In the genomic region with DNA sequence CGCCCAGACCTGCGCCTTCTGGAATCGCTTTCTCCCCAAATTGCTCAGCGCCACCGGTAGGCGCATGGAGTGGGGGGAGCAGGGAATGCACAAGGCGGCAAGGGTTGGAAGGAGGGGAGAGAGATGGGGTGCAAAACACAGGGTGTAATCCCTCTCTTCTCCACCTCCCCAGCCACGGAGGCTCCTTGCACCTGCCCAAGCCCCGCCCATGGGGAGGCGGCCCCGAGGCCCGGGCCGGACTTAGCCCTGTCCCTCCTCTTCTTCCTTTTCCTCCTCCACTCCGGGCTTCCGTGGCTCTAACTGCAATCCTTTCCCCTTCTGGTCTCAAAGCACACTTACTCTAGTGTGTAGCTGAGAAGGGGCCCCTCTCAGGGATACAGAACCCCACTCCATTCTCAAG, we compare ENCODE assay signal across 8 mouse cellular contexts. TPM values are rescaled to one million over a fixed set of nuclear protein-coding genes. Genes with fewer than 3 reads are reported as not detected.
A peak's percentile ranks its signal among the peaks of the same experiment; 100 is the strongest.
DNase-seq lines count a peak whose midpoint lies in the region; ATAC-seq and TF ChIP-seq lines count a peak whose summit lies in the region.

No protein-coding gene starts in this region.

- under 1% methylated on average over 15 of the region's 15 CpGs for WGBS in cerebellum, adult 2 months
- WGBS in hindbrain, embryonic 11.5 days = 2% methylated on average over 11 of the region's 15 CpGs

- H3K36me3 ChIP-seq in hindbrain, embryonic 11.5 days (ENCODE audit: control insufficient read depth, insufficient read depth, low read length) = no peaks in the 10 kb centered on the region

- H3K27me3 ChIP-seq in cerebellum, adult 2 months (ENCODE audit: control insufficient read depth, insufficient read depth, low read length) = no peaks in the 10 kb centered on the region
- peaks cover 22% of the 10 kb centered on the region for H3K27me3 ChIP-seq in hindbrain, embryonic 11.5 days (ENCODE audit: control insufficient read depth, insufficient read depth, low read length)

- TF ChIP-seq POLR2A in cerebellum, adult 2 months (IDR thresholded peaks at IDR 0.05; ENCODE audit: borderline replicate concordance, insufficient read depth, low read length) = peak; percentile 73; the same call in 1 of the 2 replicates

- peak; percentile 83 for DNase-seq in Muller cell, postnatal 12 days (ENCODE audit: inconsistent ontology term)
- DNase-seq in cerebellum, adult 2 months = peak; percentile 86 to 88
- peak; percentile 57 for DNase-seq in forelimb bud, embryonic 11.5 days (ENCODE audit: low read depth, low spot score)
- peak; percentile 67 for DNase-seq in hindbrain, embryonic 11.5 days (ENCODE audit: low spot score)
- DNase-seq in left cerebral cortex, adult 11 months (ENCODE audit: low spot score) = peak; percentile 48
- peak; percentile 89 for DNase-seq in lung, postnatal 36 days
- DNase-seq in right cerebral cortex, adult 2 months (ENCODE audit: low spot score in 2 of 2) = peak; percentile 67 to 75
- DNase-seq in urinary bladder, postnatal 14 days (ENCODE audit: low spot score) = peak; percentile 87

- H3K9ac ChIP-seq in hindbrain, embryonic 11.5 days (ENCODE audit: low read depth, low read length) = peak overlapping the region; percentile 57

- peak overlapping the region; percentile 98 for H3K27ac ChIP-seq in cerebellum, adult 2 months (ENCODE audit: insufficient read depth, low read length)
- H3K27ac ChIP-seq in hindbrain, embryonic 11.5 days (ENCODE audit: low read depth, low read length) = no peak overlapping the region

- peak overlapping the region; percentile 81 for H3K4me2 ChIP-seq in hindbrain, embryonic 11.5 days (replicated peaks; ENCODE audit: low read depth, low read length)

- ATAC-seq in hindbrain, embryonic 11.5 days (ENCODE audit: low FRiP score) = no peak

- TF ChIP-seq CTCF in cerebellum, adult 2 months (IDR thresholded peaks at IDR 0.05; ENCODE audit: borderline replicate concordance, insufficient read depth, low read depth, low read length) = no peak

- H3K9me3 ChIP-seq in hindbrain, embryonic 11.5 days (ENCODE audit: control insufficient read depth, low read length) = no peaks in the 10 kb centered on the region

- H3K4me3 ChIP-seq in cerebellum, adult 2 months (replicated peaks; ENCODE audit: insufficient read depth, low read depth, low read length) = peak overlapping the region; percentile 96
- peak overlapping the region; percentile 43 for H3K4me3 ChIP-seq in hindbrain, embryonic 11.5 days (ENCODE audit: low read depth, low read length)

- peaks cover 6% of the 10 kb centered on the region; the same call in 1 of the 2 replicates for H3K4me1 ChIP-seq in cerebellum, adult 2 months (ENCODE audit: control insufficient read depth, insufficient read depth, low read length)
- H3K4me1 ChIP-seq in hindbrain, embryonic 11.5 days (replicated peaks; ENCODE audit: control insufficient read depth, insufficient read depth, low read length) = peaks cover 6% of the 10 kb centered on the region; the same call in 1 of the 2 replicates

RNA-seq across cellular contexts. Expression of a gene that starts 1.1 kb away (rescaled TPM):
- 27.9 and 28.2 TPM in 2 replicates for polyA plus RNA-seq in cerebellum, adult 2 months (2012; rRNA removed)
- polyA plus RNA-seq in hindbrain, embryonic 11.5 days (2014; fragmentation: Nextera tagmentation; extraction: Ambion mirVana) = 8.6 and 9.0 TPM in 2 replicates

RNA-seq across cellular contexts. Expression of a gene that starts 6.0 kb away (rescaled TPM):
- polyA plus RNA-seq in cerebellum, adult 2 months (2012; rRNA removed) = 155 and 165 TPM in 2 replicates
- 6.2 and 8.1 TPM in 2 replicates for polyA plus RNA-seq in hindbrain, embryonic 11.5 days (2014; fragmentation: Nextera tagmentation; extraction: Ambion mirVana)

RNA-seq across cellular contexts. Expression of a gene that starts 14.2 kb away (rescaled TPM):
- 208 and 224 TPM in 2 replicates for polyA plus RNA-seq in cerebellum, adult 2 months (2012; rRNA removed)
- polyA plus RNA-seq in hindbrain, embryonic 11.5 days (2014; fragmentation: Nextera tagmentation; extraction: Ambion mirVana) = 138 and 140 TPM in 2 replicates

RNA-seq across cellular contexts. Expression of a gene that starts 20.9 kb away (rescaled TPM):
- polyA plus RNA-seq in cerebellum, adult 2 months (2012; rRNA removed) = 10.3 and 11.0 TPM in 2 replicates
- 27.4 and 28.6 TPM in 2 replicates for polyA plus RNA-seq in hindbrain, embryonic 11.5 days (2014; fragmentation: Nextera tagmentation; extraction: Ambion mirVana)

RNA-seq across cellular contexts. Expression of a gene that starts 40.1 kb away (rescaled TPM):
- polyA plus RNA-seq in cerebellum, adult 2 months (2012; rRNA removed) = 31.0 and 31.6 TPM in 2 replicates
- 7.1 and 7.5 TPM in 2 replicates for polyA plus RNA-seq in hindbrain, embryonic 11.5 days (2014; fragmentation: Nextera tagmentation; extraction: Ambion mirVana)

Comparison
In these comparisons a context has a peak if more than half of its experiments do, and no peak if none do; other contexts are left out.
1. RNA of a gene that starts 6.0 kb away (polyA plus RNA-seq): 155 to 165 TPM in cerebellum, adult 2 months; 6.2 to 8.1 TPM in hindbrain, embryonic 11.5 days; every median in the first group is over 10 times any median in the second.
2. Peak in every context shown above with its lines, with median percentiles within 50 percentile points of each other: DNase-seq.